Comparison of ENCODE assay signal across 29 mouse cellular contexts in the genomic region with DNA sequence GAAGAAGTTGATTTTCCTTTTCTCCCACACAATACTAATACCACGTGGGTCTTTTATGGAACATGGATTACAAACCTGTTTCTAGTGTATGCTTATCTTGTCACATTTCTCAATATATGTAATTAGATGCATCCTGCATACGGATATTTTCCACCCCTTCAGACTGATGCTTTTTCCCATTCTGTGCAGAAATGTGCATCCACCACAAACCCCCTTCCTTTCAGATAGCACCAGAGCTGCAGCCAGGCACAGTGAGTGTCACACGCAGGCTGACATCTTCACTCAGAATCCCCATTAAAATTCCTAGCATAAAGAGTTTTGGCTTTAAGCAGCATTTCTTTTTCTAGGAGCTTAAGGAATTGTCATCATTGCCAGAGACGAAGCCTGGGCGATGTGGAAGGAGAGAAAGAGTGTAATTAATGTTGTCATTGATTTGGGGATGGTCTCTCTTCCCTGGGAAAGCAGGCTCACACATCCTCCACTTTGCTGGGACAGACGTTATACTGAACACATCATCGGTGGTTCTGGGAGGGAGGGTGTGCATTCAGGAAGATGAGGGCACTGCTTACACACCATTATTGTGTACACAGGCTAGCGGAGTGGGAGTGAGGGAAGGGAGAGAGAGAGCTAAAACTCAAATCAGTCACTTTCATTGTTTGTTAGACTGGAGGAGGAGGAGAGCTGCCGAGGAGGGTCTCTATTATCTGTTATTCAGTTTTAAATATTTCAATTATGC.
A peak's percentile ranks its signal among the peaks of the same experiment; 100 is the strongest.
DNase-seq lines count a peak whose midpoint lies in the region; ATAC-seq lines count a peak whose summit lies in the region.
"Had no signal": no experiment of that assay in that cellular context is flagged by ENCODE, and none has a peak within 500 bp of the region (broad histone marks: within the 10 kb centered on the region; RNA-seq: fewer than 3 reads in every experiment).

No protein-coding gene starts in this region.

- DNase-seq in hindbrain, embryonic 10.5 days (ENCODE audit: low spot score): no peak
- no peak for DNase-seq in neural tube, embryonic 10.5 days (ENCODE audit: extremely low spot score, low spot score)
- DNase-seq: adrenal gland, postnatal 25 days; cerebellum, adult 18-20 months; cerebellum, postnatal 10 days; gastrocnemius, postnatal 36 days; heart, adult 18-20 months; heart, postnatal 36 days; kidney, adult 9 months; kidney, postnatal 14 days; layer of hippocampus, adult 9-11 months; liver, embryonic 13.5 days; lung, adult 18-20 months; lung, postnatal 4 days; spleen, adult 18-20 months; thymus, postnatal 14 days had no signal

- no peak overlapping the region for H3K4me3 ChIP-seq in hindbrain, embryonic 15.5 days
- no peak overlapping the region for H3K4me3 ChIP-seq in hindbrain, embryonic 10.5 days
- no peak overlapping the region for H3K4me3 ChIP-seq in neural tube, embryonic 13.5 days
- no peak overlapping the region for H3K4me3 ChIP-seq in forebrain, embryonic 16.5 days (replicated peaks; ENCODE audit: low read length)
- no peak overlapping the region for H3K4me3 ChIP-seq in kidney, embryonic 15.5 days (replicated peaks)
- H3K4me3 ChIP-seq: erythroblast, embryonic 14.5 days; limb, embryonic 10.5 days; limb, embryonic 15.5 days; liver, embryonic 13.5 days; megakaryocyte, embryonic 14.5 days had no signal

- no peak overlapping the region for H3K4me2 ChIP-seq in hindbrain, embryonic 15.5 days
- no peak overlapping the region for H3K4me2 ChIP-seq in neural tube, embryonic 13.5 days
- peak overlapping the region; percentile 19; the same call in 1 of the 2 replicates for H3K4me2 ChIP-seq in forebrain, embryonic 16.5 days (ENCODE audit: low read length)
- H3K4me2 ChIP-seq in kidney, embryonic 15.5 days: no peak overlapping the region
- H3K4me2 ChIP-seq: heart, embryonic 11.5 days; limb, embryonic 15.5 days; liver, embryonic 13.5 days had no signal

- H3K9ac ChIP-seq in hindbrain, embryonic 15.5 days: 0 out of 2 replicates have a peak overlapping the region, but pooled peaks have one; percentile 10
- no peak overlapping the region for H3K9ac ChIP-seq in neural tube, embryonic 13.5 days
- H3K9ac ChIP-seq in forebrain, embryonic 16.5 days (replicated peaks; ENCODE audit: low read depth, low read length): 0 out of 2 replicates have a peak overlapping the region, but pooled peaks have one; percentile 25
- H3K9ac ChIP-seq in kidney, embryonic 15.5 days: no peak overlapping the region
- H3K9ac ChIP-seq: limb, embryonic 15.5 days; liver, embryonic 13.5 days had no signal

- ATAC-seq in hindbrain, embryonic 15.5 days (ENCODE audit: low FRiP score, low read depth): peak; percentile 63; the same call in 1 of the 2 replicates
- ATAC-seq in neural tube, embryonic 13.5 days (ENCODE audit: low read depth): peak; percentile 40; the same call in 1 of the 2 replicates
- peak; percentile 80 for ATAC-seq in forebrain, embryonic 16.5 days
- ATAC-seq in erythroid progenitor cell, adult 5-6 weeks (replicated peaks; ENCODE audit: low FRiP score, poor library complexity, severe bottlenecking): no peak
- ATAC-seq in kidney, embryonic 15.5 days (replicated peaks; ENCODE audit: low FRiP score): no peak
- ATAC-seq: CD4-positive, CD25-positive, alpha-beta regulatory T cell, adult 4 months; intestine, postnatal 0 days; lung, postnatal 0 days had no signal

- no peaks in the 10 kb centered on the region for H3K9me3 ChIP-seq in hindbrain, embryonic 15.5 days
- no peaks in the 10 kb centered on the region for H3K9me3 ChIP-seq in hindbrain, embryonic 10.5 days
- no peaks in the 10 kb centered on the region for H3K9me3 ChIP-seq in neural tube, embryonic 13.5 days
- no peaks in the 10 kb centered on the region for H3K9me3 ChIP-seq in forebrain, embryonic 16.5 days (ENCODE audit: control insufficient read depth, low read length)
- H3K9me3 ChIP-seq in kidney, embryonic 15.5 days (replicated peaks): no peaks in the 10 kb centered on the region
- H3K9me3 ChIP-seq: limb, embryonic 10.5 days; limb, embryonic 15.5 days; liver, embryonic 13.5 days had no signal

- no peak overlapping the region for H3K27ac ChIP-seq in hindbrain, embryonic 15.5 days (replicated peaks)
- no peak overlapping the region for H3K27ac ChIP-seq in hindbrain, embryonic 10.5 days
- H3K27ac ChIP-seq in neural tube, embryonic 13.5 days (replicated peaks): 0 out of 2 replicates have a peak overlapping the region, but pooled peaks have one; percentile 9
- peak overlapping the region; percentile 42 for H3K27ac ChIP-seq in forebrain, embryonic 16.5 days (ENCODE audit: low read length)
- no peak overlapping the region for H3K27ac ChIP-seq in kidney, embryonic 15.5 days
- H3K27ac ChIP-seq: limb, embryonic 10.5 days; limb, embryonic 15.5 days; liver, embryonic 13.5 days had no signal

- H3K4me1 ChIP-seq in hindbrain, embryonic 15.5 days (replicated peaks): peaks cover 6% of the 10 kb centered on the region
- 0 out of 2 replicates have a peak, but pooled peaks cover 5% of the 10 kb centered on the region for H3K4me1 ChIP-seq in hindbrain, embryonic 10.5 days (replicated peaks)
- H3K4me1 ChIP-seq in neural tube, embryonic 13.5 days (replicated peaks): no peaks in the 10 kb centered on the region
- H3K4me1 ChIP-seq in forebrain, embryonic 16.5 days (replicated peaks; ENCODE audit: control insufficient read depth, insufficient read depth, low read length): peaks cover 5% of the 10 kb centered on the region; the same call in 1 of the 2 replicates
- 0 out of 2 replicates have a peak, but pooled peaks cover 2% of the 10 kb centered on the region for H3K4me1 ChIP-seq in kidney, embryonic 15.5 days
- H3K4me1 ChIP-seq: limb, embryonic 10.5 days; limb, embryonic 15.5 days; liver, embryonic 13.5 days; megakaryocyte, embryonic 14.5 days had no signal

- H3K27me3 ChIP-seq in hindbrain, embryonic 15.5 days: no peaks in the 10 kb centered on the region
- no peaks in the 10 kb centered on the region for H3K27me3 ChIP-seq in hindbrain, embryonic 10.5 days (ENCODE audit: insufficient read depth, poor library complexity, severe bottlenecking)
- no peaks in the 10 kb centered on the region for H3K27me3 ChIP-seq in neural tube, embryonic 13.5 days
- no peaks in the 10 kb centered on the region for H3K27me3 ChIP-seq in forebrain, embryonic 16.5 days (replicated peaks; ENCODE audit: control insufficient read depth, insufficient read depth, low read length)
- no peaks in the 10 kb centered on the region for H3K27me3 ChIP-seq in kidney, embryonic 15.5 days
- H3K27me3 ChIP-seq: limb, embryonic 15.5 days; liver, embryonic 13.5 days; megakaryocyte, embryonic 14.5 days had no signal

- 40% methylated on average over 9 of the region's 9 CpGs for WGBS in hindbrain, embryonic 15.5 days
- WGBS in hindbrain, embryonic 10.5 days: 71% methylated on average over 9 of the region's 9 CpGs
- WGBS in neural tube, embryonic 13.5 days: 57% methylated on average over 9 of the region's 9 CpGs
- WGBS in forebrain, embryonic 16.5 days: 25% methylated on average over 9 of the region's 9 CpGs
- WGBS in kidney, embryonic 15.5 days: 61% methylated on average over 9 of the region's 9 CpGs

- no peaks in the 10 kb centered on the region for H3K36me3 ChIP-seq in hindbrain, embryonic 15.5 days
- no peaks in the 10 kb centered on the region for H3K36me3 ChIP-seq in hindbrain, embryonic 10.5 days
- no peaks in the 10 kb centered on the region for H3K36me3 ChIP-seq in neural tube, embryonic 13.5 days
- H3K36me3 ChIP-seq in forebrain, embryonic 16.5 days (ENCODE audit: control insufficient read depth, insufficient read depth): no peaks in the 10 kb centered on the region
- no peaks in the 10 kb centered on the region for H3K36me3 ChIP-seq in kidney, embryonic 15.5 days
- H3K36me3 ChIP-seq: limb, embryonic 10.5 days; limb, embryonic 15.5 days; liver, embryonic 13.5 days had no signal

Comparison
In these comparisons a context has a peak if more than half of its experiments do, and no peak if none do; other contexts are left out.
1. ATAC-seq: peak in hindbrain, embryonic 15.5 days (single experiment), neural tube, embryonic 13.5 days (single experiment) and forebrain, embryonic 16.5 days (single experiment); none in erythroid progenitor cell, adult 5-6 weeks (single experiment) and kidney, embryonic 15.5 days (single experiment).
2. H3K27ac ChIP-seq: peak in neural tube, embryonic 13.5 days (single experiment) and forebrain, embryonic 16.5 days (single experiment); none in hindbrain, embryonic 15.5 days (single experiment), hindbrain, embryonic 10.5 days (single experiment) and kidney, embryonic 15.5 days (single experiment).
3. H3K9ac ChIP-seq: peak in hindbrain, embryonic 15.5 days (single experiment) and forebrain, embryonic 16.5 days (single experiment); none in neural tube, embryonic 13.5 days (single experiment) and kidney, embryonic 15.5 days (single experiment).